Mouse (Mus musculus) MEL (cell line): ENCODE results near the gene Rps6ka2.

Experiments
- CHD2 ChIP-seq: IDR thresholded peaks from 2 replicates; pipeline ENCODE4 v1.6.1; 2011; ENCODE audit warnings: low read length, improper control_type of control experiment
- CTCF ChIP-seq, 3 experiments: IDR thresholded peaks in 2 of 3; conservative IDR thresholded peaks in 1 of 3; 2 replicates each; pipeline ENCODE4 v1.5.1; 2011 to 2012; ENCODE audit warnings: low read length in 3 of 3, low read depth in 2 of 3, mild to moderate bottlenecking in 2 of 3, improper control_type of control experiment in 1 of 3, inconsistent platforms in 1 of 3, mixed read lengths in 1 of 3, moderate library complexity in 1 of 3; ENCODE audit not compliant: control insufficient read depth in 1 of 3, insufficient read depth in 1 of 3, poor library complexity in 1 of 3, severe bottlenecking in 1 of 3
- GATA1 ChIP-seq: IDR thresholded peaks from 2 replicates; pipeline ENCODE4 v1.6.1; 2011; ENCODE audit warnings: low read depth, low read length, improper control_type of control experiment
- MYC ChIP-seq: IDR thresholded peaks from 2 replicates; pipeline ENCODE4 v1.6.1; 2011; ENCODE audit warnings: low read depth, mild to moderate bottlenecking, low read length, improper control_type of control experiment, moderate library complexity
- POLR2A ChIP-seq, 2 experiments: IDR thresholded peaks; 2 replicates each; pipeline ENCODE4 v1.6.1; 2011 to 2012; ENCODE audit warnings: low read length in 2 of 2, mild to moderate bottlenecking in 2 of 2, control low read depth in 1 of 2, improper control_type of control experiment in 1 of 2, low read depth in 1 of 2, moderate library complexity in 1 of 2; ENCODE audit not compliant: control insufficient read depth in 1 of 2, insufficient read depth in 1 of 2, poor library complexity in 1 of 2
- POLR2AphosphoS5 ChIP-seq: IDR thresholded peaks from 2 replicates; pipeline ENCODE4 v1.6.1; 2012; ENCODE audit warnings: low read depth, borderline replicate concordance, mild to moderate bottlenecking, inconsistent platforms, low read length, moderate library complexity, mixed read lengths
- SIN3A ChIP-seq: IDR thresholded peaks from 2 replicates; pipeline ENCODE4 v1.6.1; 2012; ENCODE audit warnings: low read length, improper control_type of control experiment, inconsistent platforms
- UBTF ChIP-seq: IDR thresholded peaks from 2 replicates; pipeline ENCODE4 v1.6.1; 2012; ENCODE audit warnings: low read depth, mild to moderate bottlenecking, inconsistent platforms, low read length, improper control_type of control experiment, moderate library complexity, borderline replicate concordance; ENCODE audit not compliant: insufficient read depth
- USF1 ChIP-seq: IDR thresholded peaks from 2 replicates; pipeline ENCODE4 v1.6.1; 2014; ENCODE audit warnings: low read depth, mild to moderate bottlenecking, inconsistent platforms, low read length, improper control_type of control experiment, moderate library complexity

- TF ChIP-seq POLR2AphosphoS5 (no peak), USF1 (no peak), CTCF (IDR thresholded peaks at IDR 0.05 in 2 of 3, conservative IDR thresholded peaks at IDR 0.05 in 1 of 3; ENCODE audit: control insufficient read depth in 1 of 3, insufficient read depth in 1 of 3, low read depth in 2 of 3, low read length in 3 of 3, poor library complexity in 1 of 3, severe bottlenecking in 1 of 3) (no peak), MYC (no peak), SIN3A (no peak; the same call in 1 of the 2 replicates), CHD2 (no peak), GATA1 (peak; percentile 79), UBTF (no peak), POLR2A (IDR thresholded peaks at IDR 0.05; ENCODE audit: control insufficient read depth in 1 of 2, insufficient read depth in 1 of 2, low read depth in 1 of 2, low read length in 2 of 2, poor library complexity in 1 of 2) (no peak)
These were observed 99.4 kb downstream of the Rps6ka2 start for GRCm38 (mm10) chr17:7269151-7269806.
